Mouse (Mus musculus) small intestine, adult 2 months (tissue): Measurements from ENCODE around the gene Leprot. TPM values are rescaled to one million over a fixed set of nuclear protein-coding genes. Genes with fewer than 3 reads are reported as not detected.
A peak's percentile ranks its signal among the peaks of the same experiment; 100 is the strongest.

ENCODE experiments used
- H3K27ac ChIP-seq: fragments of 200-500 bp; 2 replicates; pipeline ENCODE4 v1.5.1; 2012; ENCODE audit warnings: low read depth, low read length, control low read depth, inconsistent platforms; ENCODE audit not compliant: insufficient read depth
- H3K27me3 ChIP-seq: fragments of 200-500 bp; 2 replicates; pipeline ENCODE4 v1.6.1; 2012; ENCODE audit warnings: mild to moderate bottlenecking, moderate library complexity, low read length, inconsistent platforms; ENCODE audit not compliant: control insufficient read depth, insufficient read depth
- H3K36me3 ChIP-seq: fragments of 200-500 bp; 2 replicates; pipeline ENCODE4 v1.6.1; 2012; ENCODE audit warnings: mild to moderate bottlenecking, low read length, control low read depth, inconsistent platforms; ENCODE audit not compliant: control insufficient read depth, insufficient read depth
- H3K4me1 ChIP-seq: fragments of 200-500 bp; 2 replicates; pipeline ENCODE4 v1.6.1; 2012; ENCODE audit warnings: low read length, inconsistent platforms, mixed read lengths; ENCODE audit not compliant: control insufficient read depth, insufficient read depth, insufficient read length
- H3K4me3 ChIP-seq: fragments of 200-500 bp; 2 replicates; pipeline ENCODE4 v1.5.1; 2012; ENCODE audit warnings: low read depth, mild to moderate bottlenecking, control low read depth, inconsistent platforms, low read length, moderate library complexity
- CTCF ChIP-seq: fragments of 200-500 bp; IDR thresholded peaks from 2 replicates; pipeline ENCODE4 v1.5.1; 2012; ENCODE audit warnings: low read depth, mild to moderate bottlenecking, control low read depth, inconsistent platforms, low read length, moderate library complexity, mixed read lengths; ENCODE audit not compliant: insufficient replicate concordance, insufficient read length; ENCODE audit errors: extremely low read depth
- POLR2A ChIP-seq: fragments of 200-500 bp; IDR thresholded peaks from 2 replicates; pipeline ENCODE4 v1.6.1; 2012; ENCODE audit warnings: low read depth, mild to moderate bottlenecking, control low read depth, inconsistent platforms, low read length, moderate library complexity
- WGBS: fragments of 180-500 bp; shearing (Covaris S2); methylation state at CpG from one replicate; pipeline ENCODE4 v1.1.7; 2018; 5-methylcytosine and 5-hydroxymethylcytosine counted together
- polyA plus RNA-seq: library from polyadenylated mRNA; depleted of rRNA; stranded (reverse); fragments of >200 nt; gene quantifications from 2 replicates; pipeline ENCODE4 v1.2.3, GENCODE M21; 2012

The Leprot gene
- polyA plus RNA-seq, 1 experiment, result 32.1 TPM

- Histone ChIP-seq H3K36me3 (peaks cover 4% of the 10 kb centered on the region; the same call in 1 of the 2 replicates), H3K4me1 (peaks cover 11% of the 10 kb centered on the region; the same call in 1 of the 2 replicates), H3K27me3 (no peaks in the 10 kb centered on the region), H3K4me3 (peak overlapping the region; percentile 39; the same call in 1 of the 2 replicates), H3K27ac (peak overlapping the region; percentile 91)
- 24% methylated on average over 1 of the region's 1 CpGs for WGBS
- TF ChIP-seq CTCF (no peak), POLR2A (no peak)
Measured at GRCm38 (mm10) chr4:101648745-101649144, 1.2 kb downstream of the Leprot start.

GRCm38 (mm10) chr4:101650961-101651360 is 3.4 kb downstream of the Leprot start:
- Histone ChIP-seq H3K4me1 (peaks cover 11% of the 10 kb centered on the region; the same call in 1 of the 2 replicates), H3K27me3 (no peaks in the 10 kb centered on the region)
- TF ChIP-seq CTCF (no peak), POLR2A (no peak)

GRCm38 (mm10) chr4:101654256-101654655 is 6.7 kb downstream of the Leprot start:
- TF ChIP-seq POLR2A (no peak), CTCF (no peak)
- WGBS, result 89% methylated on average over 6 of the region's 6 CpGs
- H3K27me3 ChIP-seq, result no peaks in the 10 kb centered on the region
- H3K4me1 ChIP-seq, result peaks cover 6% of the 10 kb centered on the region; the same call in 1 of the 2 replicates
- H3K36me3 ChIP-seq, result peaks cover 20% of the 10 kb centered on the region
- no peak overlapping the region for H3K4me3 ChIP-seq
- no peak overlapping the region for H3K27ac ChIP-seq

More at GRCm38 (mm10) chr4:101650961-101651360, 3.4 kb downstream of the Leprot start:
- H3K27ac ChIP-seq, result no peak overlapping the region
- no peak overlapping the region for H3K4me3 ChIP-seq
- 87% methylated on average over 2 of the region's 2 CpGs for WGBS
- peaks cover 12% of the 10 kb centered on the region for H3K36me3 ChIP-seq

GRCm38 (mm10) chr4:101654788-101655414 is 7.4 kb downstream of the Leprot start:
- no peaks in the 10 kb centered on the region for H3K27me3 ChIP-seq
- no peak overlapping the region for H3K27ac ChIP-seq
- 83% methylated on average over 4 of the region's 4 CpGs for WGBS
- no peak overlapping the region for H3K4me3 ChIP-seq
- TF ChIP-seq POLR2A (no peak), CTCF (no peak)
- H3K4me1 ChIP-seq, result 0 out of 2 replicates have a peak, but pooled peaks cover 2% of the 10 kb centered on the region
- peaks cover 23% of the 10 kb centered on the region for H3K36me3 ChIP-seq

GRCm38 (mm10) chr4:101655415-101655790 is 7.9 kb downstream of the Leprot start:
- Histone ChIP-seq H3K4me3 (no peak overlapping the region), H3K4me1 (0 out of 2 replicates have a peak, but pooled peaks cover 2% of the 10 kb centered on the region), H3K27ac (no peak overlapping the region), H3K27me3 (no peaks in the 10 kb centered on the region), H3K36me3 (peaks cover 24% of the 10 kb centered on the region)
- TF ChIP-seq CTCF, result no peak
- TF ChIP-seq POLR2A, result no peak
- WGBS, result 89% methylated on average over 7 of the region's 7 CpGs

DNA sequence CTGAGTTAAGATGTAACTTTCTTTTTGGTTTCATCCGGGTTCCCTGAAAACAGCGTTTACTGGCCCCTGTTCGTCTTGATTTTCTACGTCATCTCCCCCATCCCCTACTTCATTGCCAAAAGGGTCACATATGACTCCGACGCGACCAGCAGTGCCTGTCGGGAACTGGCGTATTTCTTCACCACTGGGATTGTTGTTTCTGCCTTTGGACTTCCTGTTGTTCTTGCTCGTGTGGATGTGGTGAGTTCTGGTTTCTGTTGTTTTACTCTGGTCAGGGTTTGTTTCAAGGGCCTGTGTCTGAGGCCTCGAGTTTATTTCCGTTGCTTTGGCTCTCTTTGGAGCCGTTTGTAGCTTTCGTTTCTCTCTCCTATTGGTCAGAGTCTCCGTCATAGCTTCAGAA is 8.5 kb downstream of the Leprot start:
- 84% methylated on average over 15 of the region's 15 CpGs for WGBS
- Histone ChIP-seq H3K36me3 (peaks cover 30% of the 10 kb centered on the region), H3K4me1 (0 out of 2 replicates have a peak, but pooled peaks cover 2% of the 10 kb centered on the region), H3K27me3 (no peaks in the 10 kb centered on the region), H3K4me3 (no peak overlapping the region), H3K27ac (no peak overlapping the region)
- TF ChIP-seq POLR2A, result no peak
- TF ChIP-seq CTCF, result no peak

GRCm38 (mm10) chr4:101656956-101657570 is 9.5 kb downstream of the Leprot start:
- Histone ChIP-seq H3K36me3 (peaks cover 37% of the 10 kb centered on the region), H3K27ac (no peak overlapping the region), H3K4me3 (no peak overlapping the region), H3K27me3 (no peaks in the 10 kb centered on the region), H3K4me1 (0 out of 2 replicates have a peak, but pooled peaks cover 2% of the 10 kb centered on the region)
- TF ChIP-seq POLR2A (no peak), CTCF (peak; percentile 30; the same call in 1 of the 2 replicates)
- WGBS, result 37% methylated on average over 6 of the region's 6 CpGs
